Mouse (Mus musculus) cerebellum, adult (tissue): Measurements from ENCODE around the gene Trim28.

Experiments used
- ATAC-seq: cut with Nextera tagmentation; 2 replicates; pipeline ENCODE4 v1.9.2; 2017; ENCODE audit warnings: mild to moderate bottlenecking, moderate library complexity, mixed read lengths; ENCODE audit not compliant: insufficient number of reproducible peaks, low FRiP score, low TSS enrichment

The Trim28 gene

DNA sequence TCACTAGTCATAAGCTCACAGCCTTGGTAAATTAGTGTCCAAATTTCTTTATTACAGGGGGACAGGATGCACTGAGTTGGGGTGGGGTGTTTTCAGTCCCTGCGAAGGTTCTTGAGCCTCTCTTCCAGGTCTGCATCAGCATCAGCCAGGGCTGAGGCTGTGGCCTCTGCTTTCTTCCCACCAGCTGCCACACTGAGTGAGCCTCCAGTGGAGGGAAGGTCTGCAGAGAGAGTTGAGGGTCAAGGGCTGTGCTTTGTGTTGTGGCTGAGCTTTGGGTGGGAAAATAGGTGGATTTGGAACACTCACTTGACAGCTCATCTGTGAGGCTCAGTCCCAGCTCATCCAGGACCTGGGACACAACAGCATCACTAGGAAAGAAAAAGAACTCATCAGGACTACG lies 33.1 kb downstream of the Trim28 start:
- no peak for ATAC-seq

DNA sequence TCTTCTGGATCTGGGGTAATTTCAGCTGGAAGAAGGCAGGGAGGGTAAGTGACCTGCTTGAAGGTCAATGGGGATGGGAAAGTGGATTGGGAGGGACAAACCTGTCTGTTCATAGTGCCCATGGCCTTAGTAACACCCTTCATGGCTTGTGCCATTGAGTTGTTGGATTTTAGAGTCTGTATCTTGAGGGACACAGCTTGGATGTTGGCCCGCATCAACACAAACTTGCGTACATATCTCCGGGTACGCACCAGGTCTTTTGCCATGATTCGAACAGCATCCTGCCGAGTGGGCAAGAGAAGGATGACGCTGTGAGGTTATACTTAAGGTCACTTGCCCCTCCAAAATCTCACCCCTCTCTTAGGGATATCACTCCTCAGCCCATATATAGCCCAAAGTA lies 33.6 kb downstream of the Trim28 start:
- ATAC-seq, result no peak

DNA sequence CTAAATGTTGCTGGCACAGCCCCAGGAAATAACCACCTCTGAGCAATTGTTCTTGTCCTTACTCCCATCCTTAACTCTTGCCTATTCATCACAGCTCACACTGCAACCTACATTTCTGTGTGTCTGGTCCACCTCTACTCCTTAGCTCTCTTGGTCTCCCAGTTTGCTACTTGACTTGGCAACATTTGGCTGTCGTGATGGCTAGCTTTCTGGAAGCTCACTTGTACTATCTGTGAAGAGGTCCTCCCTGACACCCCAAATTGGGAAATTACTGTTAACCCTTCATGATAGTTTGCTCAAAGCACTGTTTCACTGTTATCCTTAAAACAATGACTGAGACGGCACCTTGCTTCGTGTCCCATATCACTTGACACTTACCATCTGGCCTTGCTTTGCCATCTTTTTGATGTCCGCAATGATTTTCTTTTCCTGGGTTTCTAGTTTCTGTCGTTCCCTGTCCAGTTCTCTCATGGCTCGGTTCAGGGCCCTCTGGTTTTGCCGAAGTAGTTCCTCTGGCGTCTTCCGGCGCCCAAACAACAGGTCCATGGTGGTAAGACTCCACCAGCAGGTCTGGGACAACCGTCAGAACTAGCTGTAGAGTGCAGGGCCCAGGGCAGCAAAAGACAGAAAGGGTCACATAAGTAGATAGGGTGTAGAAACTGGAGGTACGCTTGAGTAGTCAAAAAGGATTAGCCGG lies 34.7 kb downstream of the Trim28 start:
- no peak for ATAC-seq

DNA sequence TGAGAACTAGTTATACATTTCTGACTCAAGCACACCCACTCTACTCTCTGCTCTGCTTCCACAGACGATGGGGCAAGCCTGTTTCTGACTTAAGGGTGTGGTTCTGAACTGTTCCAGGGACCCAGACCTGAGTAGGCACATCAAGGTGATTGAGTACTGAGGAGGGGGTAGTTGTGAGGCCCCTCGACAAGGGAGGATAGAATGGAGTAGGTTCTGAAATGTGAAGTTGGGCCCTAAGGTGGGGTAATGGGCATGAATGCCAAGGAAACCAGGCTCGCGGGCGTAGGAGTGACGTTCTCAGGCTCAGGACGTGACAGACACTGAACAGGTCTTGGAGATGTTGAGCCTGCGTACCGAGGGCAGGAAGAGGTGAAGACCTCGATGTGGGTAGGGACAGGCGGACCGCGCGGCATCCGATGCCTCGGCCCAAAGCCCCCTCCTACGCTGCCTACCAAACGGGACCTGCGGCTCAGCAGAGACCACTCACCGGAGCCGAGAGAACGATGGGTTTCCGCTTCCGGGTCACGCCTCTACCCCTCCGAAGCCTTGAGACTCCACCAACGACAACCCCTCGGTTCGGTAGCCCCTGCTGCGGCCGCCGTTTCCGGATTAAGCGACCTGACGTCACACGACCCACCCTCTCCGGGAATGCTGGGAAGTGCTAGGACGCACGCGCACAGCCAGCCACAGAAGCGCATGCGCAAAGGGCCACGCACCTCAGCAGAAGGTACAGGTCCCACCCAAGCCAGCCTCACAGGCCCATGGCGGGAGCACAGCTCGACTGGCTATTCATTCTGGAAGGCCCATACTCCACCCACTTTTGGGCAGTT lies 35.4 kb downstream of the Trim28 start, which contains the start of gene Chmp2a:
TSS of gene Chmp2a (minus strand) at position 660 of the 830 bp plus-strand sequence.
- ATAC-seq, result peak; percentile 65

DNA sequence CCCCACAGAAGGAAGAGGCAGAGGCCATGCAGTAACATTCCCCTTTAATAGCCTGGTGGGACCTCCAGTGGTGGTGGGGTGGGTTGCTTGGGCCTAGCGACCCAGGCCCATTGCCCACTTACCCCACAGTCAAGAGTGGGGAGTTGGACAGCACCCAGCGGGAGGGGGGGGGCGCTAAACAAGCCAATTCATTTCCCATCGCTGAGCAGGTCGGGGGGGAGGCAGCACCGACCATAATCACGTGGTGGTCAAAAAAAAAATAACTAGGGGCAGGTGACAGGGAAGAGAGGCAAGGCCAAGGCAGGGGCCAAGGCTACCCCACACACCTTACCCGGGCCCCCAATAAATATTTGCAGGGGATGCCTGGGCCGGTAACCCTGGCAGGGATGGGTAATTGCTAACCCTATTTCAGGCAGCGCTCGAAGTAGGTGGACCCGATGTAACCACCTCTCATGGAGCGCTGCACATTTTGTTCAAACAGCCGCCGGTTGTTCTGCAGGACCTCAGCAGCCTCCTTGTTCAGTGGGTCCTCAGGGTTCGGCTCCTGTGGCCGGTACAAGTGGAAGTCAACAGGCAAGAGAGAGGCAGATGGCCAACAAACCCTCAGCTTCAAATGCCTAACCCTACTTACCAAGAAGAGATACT lies 36.4 kb downstream of the Trim28 start:
- no peak for ATAC-seq

DNA sequence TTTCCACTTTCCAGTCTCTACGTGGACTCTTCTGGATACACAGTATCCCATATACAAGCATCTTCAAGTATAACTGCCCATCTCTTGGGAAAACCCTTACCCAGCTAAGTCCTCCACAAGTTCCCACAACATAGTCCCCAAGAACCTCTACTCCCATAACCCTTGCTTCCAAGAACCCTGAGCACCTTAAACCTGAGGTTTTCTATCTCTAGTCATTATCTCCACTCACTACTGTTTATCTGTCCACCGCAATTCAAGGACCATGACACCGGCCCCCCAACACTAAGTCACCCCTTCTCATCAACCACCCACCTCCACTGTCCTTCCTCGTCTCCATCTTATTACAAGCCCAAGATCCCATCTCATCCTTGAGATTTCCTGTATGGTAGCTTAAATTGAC lies 37.9 kb downstream of the Trim28 start:
- no peak for ATAC-seq

DNA sequence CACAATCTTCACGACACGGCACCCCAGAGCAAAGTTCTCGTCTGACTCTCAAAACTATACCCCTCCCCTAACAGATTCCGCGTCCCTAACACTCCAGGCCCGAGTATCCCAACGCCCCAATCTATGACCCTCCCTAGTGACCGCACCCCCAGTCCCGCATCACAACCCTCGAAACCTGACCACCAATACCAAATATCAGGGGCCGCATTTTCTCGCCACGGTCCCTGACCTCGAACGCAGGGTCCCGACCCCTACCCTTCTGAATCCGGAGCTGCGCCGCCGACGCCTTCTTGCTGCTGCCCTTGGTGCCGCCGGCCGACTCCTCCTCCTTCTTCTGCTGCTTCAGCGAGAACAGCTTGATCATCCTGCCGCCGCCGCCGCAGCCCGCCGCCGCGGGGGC lies 38.5 kb downstream of the Trim28 start:
- ATAC-seq, result no peak

DNA sequence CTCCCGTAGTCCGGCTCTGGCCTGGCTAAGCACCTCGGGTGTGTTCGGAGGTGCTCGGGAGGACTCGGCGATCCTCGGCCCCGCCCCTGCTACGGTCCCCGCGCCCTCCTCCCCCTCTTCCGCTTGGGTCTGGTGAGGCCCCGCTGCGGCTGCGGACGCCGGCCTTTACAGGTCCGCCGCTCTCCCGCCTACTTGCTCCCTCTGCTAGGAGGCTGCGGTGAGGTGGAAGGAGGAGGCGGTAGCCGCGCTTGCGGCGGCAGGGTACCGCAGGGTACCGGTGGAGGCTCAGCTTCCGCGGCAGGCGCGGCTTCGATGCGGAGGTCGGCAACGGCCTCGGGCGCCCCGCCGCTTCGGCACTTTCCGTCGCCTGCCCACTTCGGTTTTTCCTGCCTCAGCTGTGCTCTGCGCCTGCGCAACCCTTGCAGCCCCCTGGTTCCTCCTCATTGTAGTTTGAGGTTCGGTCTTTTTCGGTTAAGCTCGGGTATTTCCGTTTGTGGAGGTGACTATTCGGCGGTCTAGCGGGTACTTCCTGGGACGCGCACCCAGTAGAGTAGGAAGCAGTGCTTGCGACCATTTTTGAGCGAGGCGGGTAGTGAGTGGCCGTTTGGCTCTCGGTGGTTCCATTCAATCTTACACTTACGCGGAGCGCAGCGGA lies 39.1 kb downstream of the Trim28 start, which contains the start of gene Ube2m:
TSS of gene Ube2m (minus strand) at position 375 of the 655 bp plus-strand sequence.
- ATAC-seq, result peak; percentile 63

DNA sequence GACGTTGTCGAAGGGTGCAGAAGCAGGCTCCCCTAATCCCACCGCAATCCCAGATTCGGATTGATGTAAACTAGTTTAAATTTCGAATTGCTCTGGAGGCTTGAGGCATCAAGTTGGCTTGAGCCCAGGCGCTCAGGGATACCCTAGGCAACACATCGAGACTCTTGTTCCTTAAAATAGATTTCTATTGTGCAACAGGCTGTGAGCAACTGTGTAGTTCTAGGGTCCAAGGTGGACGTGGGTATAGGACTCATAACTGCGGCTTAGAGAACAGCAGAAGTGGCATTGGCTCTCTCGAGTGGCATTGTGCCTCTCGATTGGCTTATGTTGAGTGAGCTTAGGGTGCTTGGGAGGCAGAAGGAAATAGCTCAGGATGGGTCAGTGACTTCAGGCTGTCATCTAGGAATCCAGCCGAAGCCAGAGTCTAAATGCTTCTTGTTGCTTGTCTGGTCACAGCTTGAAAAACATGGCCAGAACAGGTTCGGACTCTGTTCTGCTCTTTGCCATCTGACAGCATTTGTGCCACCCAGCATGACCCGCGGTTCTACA lies 39.8 kb downstream of the Trim28 start:
- ATAC-seq, result no peak

DNA sequence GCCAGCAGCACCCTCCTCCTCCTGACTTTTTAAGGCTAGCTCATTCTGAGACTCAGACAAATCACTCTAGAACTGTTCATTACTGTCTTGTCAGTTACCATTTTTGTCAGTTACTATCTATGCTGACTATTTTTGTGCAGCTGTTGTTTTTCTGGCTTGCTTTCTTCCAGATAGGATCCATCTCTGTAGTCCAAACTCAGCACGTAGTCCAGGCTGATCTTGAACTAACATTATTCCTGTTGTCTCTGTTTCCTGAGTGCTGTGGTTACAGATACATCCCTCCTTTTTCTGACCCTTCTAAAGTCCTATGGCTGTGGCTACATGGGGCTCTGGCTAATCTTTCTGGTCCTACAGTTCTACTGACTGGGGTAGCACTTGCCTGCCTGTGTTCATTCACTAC lies 40.3 kb downstream of the Trim28 start:
- ATAC-seq, result no peak

DNA sequence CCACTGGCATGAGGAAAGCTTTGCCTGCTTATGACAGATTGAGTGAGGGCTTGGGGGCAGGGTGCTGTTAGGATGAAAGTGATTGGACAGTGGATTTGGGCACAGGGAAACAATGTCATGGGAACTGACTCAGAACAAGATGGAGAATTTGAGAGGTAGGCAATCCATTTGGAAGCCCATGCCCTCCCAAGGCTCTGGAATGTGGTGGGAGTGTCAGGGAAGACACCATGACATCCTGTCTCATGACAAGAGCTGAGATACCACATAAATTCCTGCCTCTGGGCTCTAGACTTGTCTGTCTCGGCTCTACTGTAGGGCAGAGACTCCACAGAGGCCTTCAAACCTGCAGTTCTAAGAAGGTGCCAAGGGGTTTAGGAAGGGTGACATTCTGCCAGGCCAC lies 42.3 kb downstream of the Trim28 start:
- ATAC-seq, result no peak

DNA sequence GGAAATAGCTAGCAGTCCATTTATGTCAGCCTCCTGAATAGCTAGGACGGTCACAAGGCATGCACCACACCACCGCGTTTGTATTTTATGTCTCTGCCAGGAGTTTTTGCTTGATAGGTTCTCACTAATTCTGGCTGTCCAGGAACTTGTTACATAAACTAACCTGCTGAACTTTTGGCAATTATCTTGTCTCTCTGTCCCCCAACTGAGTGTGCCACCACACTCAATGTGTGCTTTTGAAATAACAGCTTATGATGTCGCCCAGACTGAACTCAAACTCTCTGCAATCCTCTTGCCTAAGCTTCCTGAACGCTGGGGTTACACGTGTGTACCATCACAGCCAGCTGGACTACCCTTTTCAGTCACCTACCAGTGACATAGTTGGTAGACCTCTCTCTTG lies 43.6 kb downstream of the Trim28 start:
- ATAC-seq, result no peak

DNA sequence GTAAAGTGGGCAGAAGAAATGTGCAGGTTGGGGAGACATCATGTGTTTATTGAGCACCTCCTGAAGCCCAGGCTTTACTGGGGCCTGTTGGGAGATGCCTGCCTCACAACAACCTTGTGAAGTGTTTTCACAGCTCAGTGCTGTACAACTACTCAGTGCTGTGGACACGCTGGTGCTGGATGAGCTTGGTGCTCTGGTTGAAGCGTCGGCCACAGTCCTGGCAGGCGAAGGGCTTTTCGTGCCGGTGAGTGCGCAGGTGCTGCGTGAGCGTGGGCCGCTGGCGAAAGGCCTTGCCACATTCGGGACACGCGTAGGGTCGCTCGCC lies 44.2 kb downstream of the Trim28 start:
- ATAC-seq, result peak; percentile 2; the same call in 1 of the 2 replicates

DNA sequence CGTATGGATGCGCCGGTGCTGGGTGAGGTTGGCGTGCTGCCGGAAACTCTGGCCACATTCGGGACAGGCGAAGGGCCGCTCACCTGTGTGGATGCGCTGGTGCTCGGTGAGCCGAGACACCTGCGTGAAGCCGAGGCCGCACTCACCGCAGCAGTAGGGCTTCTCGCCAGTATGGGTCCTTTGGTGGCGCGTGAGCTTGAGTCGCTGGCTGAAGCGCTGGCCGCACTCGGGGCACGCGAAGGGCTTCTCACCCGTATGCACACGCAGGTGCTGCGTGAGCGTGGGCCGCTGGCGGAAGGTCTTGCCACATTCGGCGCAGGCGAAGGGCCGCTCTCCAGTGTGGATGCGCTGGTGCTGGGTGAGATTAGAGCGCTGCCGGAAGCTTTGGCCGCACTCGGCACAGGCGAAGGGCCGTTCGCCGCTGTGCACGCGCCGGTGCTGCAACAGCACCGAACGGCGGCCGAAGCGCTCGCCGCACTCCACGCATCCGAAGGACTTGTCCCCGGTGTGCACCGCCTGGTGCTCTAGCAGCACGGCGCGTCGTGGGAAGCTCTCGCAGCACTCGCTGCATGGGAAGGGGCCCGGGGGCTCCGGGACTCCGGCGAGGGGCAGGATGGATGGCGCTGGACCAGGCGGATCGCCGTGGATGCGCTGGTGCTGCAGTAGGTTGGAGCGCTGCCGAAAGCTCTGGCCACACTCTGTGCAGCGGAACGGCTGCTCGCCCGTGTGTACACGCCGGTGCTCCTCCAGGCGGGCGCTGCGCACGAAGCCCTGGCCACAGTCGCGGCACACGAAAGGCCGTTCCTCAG lies 44.7 kb downstream of the Trim28 start:
- peak; percentile 53 for ATAC-seq

DNA sequence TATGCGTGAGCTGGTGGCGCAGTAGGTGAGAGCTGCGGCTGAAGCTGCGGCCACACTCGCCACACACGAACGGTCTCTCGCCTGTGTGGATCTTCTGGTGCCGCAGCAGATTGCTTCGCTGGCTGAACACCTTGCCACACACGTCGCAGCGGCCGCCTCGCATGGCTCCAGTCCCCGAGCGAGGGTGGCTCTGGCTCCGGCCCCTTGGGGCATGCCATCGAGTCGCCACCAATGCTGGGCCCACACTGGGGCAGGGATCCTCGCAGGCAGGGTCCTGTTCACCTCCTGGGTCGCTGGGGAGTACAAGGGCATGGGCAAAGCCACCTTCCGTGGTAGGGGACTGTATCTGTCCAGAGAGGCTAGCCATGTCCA lies 45.3 kb downstream of the Trim28 start:
- ATAC-seq, result peak; percentile 16; the same call in 1 of the 2 replicates

DNA sequence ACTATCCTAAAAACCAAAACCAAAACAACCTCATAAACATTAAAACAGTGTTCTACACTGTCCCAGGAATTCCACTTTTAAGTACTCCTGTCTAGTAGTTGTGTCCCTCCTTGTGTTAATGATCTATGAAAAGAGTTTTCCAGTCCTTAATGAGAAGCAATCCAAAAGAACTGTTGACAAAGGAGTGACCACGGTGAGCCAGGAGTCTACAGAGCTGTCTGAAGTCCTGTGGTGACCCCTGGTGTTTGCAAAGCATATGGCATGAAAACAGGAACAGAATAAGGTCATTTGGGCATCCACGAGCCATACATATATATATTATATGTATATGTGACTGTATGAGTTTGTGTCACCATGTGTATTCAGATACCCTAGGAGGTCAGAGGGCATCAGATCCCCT lies 47.2 kb downstream of the Trim28 start:
- ATAC-seq, result no peak

DNA sequence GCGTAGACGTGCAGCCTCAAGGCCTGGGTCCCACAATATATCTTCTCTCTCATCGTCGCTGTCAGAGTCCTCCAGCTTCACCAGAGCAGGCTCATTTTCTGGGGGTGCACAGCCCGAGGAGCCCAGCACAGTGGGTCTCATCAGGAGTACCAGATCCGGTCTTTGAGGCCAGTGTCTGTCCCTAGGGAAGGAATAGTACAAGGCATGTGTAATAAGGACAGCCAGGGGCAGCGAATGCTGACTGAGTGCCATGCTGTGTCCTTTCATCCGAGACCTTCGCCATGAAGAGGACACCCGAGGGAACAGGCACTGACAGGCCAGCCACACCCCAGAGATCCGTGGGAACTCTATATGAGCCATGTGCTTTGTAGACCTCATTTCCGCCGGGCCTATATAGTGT lies 54.1 kb downstream of the Trim28 start:
- ATAC-seq, result no peak

DNA sequence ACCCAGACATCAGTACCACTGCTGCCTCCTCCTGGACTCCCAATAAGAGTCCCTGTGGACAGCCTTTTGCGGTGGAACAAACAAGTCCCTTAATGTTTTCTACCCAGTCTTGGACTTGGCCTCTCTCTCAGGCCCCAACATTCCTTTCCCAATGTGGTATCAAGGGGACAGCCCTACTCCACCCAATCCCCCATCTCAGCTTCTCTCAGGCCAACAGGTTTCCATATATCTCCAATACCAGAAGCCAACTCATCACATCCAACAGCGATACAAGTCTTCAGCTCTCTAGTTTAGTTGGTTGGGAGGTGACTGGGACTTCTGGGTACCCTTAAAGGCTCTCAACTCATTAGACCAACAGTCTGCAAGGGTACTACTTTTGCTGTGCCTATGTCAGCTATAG lies 54.6 kb downstream of the Trim28 start:
- no peak for ATAC-seq

DNA sequence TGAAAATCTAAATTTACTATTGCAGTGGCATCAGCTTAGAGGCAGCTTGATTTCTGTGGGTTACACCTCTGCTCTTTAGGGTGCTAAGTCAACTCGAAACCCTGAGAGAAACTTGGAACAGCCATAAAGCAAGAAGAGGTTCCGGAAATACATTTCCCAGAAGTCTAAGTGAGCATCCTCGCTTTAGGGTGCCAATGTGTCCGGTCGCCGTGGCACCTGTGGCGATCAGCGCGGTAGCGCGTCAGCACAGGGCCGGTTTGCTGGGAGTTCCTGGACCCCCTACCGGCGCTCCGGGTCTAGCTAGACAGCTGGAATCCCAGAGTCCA lies 55.0 kb downstream of the Trim28 start:
- no peak; the same call in 1 of the 2 replicates for ATAC-seq
